Mouse (Mus musculus) right cerebral cortex, postnatal 4 days (tissue): ENCODE results near the gene Tfcp2.
A peak's percentile ranks its signal among the peaks of the same experiment; 100 is the strongest.

Experiments
- DNase-seq: peaks from one replicate; pipeline ENCODE4 v3.0.0-alpha.2; 2022

Gene Tfcp2

GRCm38 (mm10) chr15:100478925-100479324 lies 72.9 kb downstream of the Tfcp2 start:
- DNase-seq = no peak

GRCm38 (mm10) chr15:100478351-100478750 lies 73.5 kb downstream of the Tfcp2 start:
- DNase-seq = peak; percentile 38

GRCm38 (mm10) chr15:100473926-100474503 lies 77.8 kb downstream of the Tfcp2 start:
- no peak for DNase-seq

- no peak for DNase-seq
Observed at GRCm38 (mm10) chr15:100470037-100470436, 81.8 kb downstream of the Tfcp2 start.

- no peak for DNase-seq
Observed at GRCm38 (mm10) chr15:100469189-100469545, 82.6 kb downstream of the Tfcp2 start.

- DNase-seq = peak; percentile 90
Observed at GRCm38 (mm10) chr15:100468295-100469188, 83.3 kb downstream of the Tfcp2 start, which contains the start of gene Letmd1. Gene Letmd1, plus strand, starts transcription at chr15:100469023.

- DNase-seq = no peak
Observed at GRCm38 (mm10) chr15:100467738-100468137, 84.1 kb downstream of the Tfcp2 start.

- DNase-seq = no peak
Observed at GRCm38 (mm10) chr15:100465432-100465831, 86.4 kb downstream of the Tfcp2 start.

- DNase-seq = peak; percentile 79
Observed at GRCm38 (mm10) chr15:100463712-100464111, 88.1 kb downstream of the Tfcp2 start.

- no peak for DNase-seq
Observed at GRCm38 (mm10) chr15:100462086-100462485, 89.7 kb downstream of the Tfcp2 start.

- no peak for DNase-seq
Observed at GRCm38 (mm10) chr15:100461646-100462045, 90.2 kb downstream of the Tfcp2 start.

GRCm38 (mm10) chr15:100460942-100461341 lies 90.9 kb downstream of the Tfcp2 start:
- DNase-seq = no peak

- DNase-seq = peak; percentile 69
Observed at GRCm38 (mm10) chr15:100458055-100458454, 93.8 kb downstream of the Tfcp2 start.

- DNase-seq = peak; percentile 87
Observed at GRCm38 (mm10) chr15:100457340-100457739, 94.5 kb downstream of the Tfcp2 start.

- DNase-seq = no peak
Observed at GRCm38 (mm10) chr15:100456356-100456991, 95.3 kb downstream of the Tfcp2 start.

- no peak for DNase-seq
Observed at GRCm38 (mm10) chr15:100452486-100452885, 99.3 kb downstream of the Tfcp2 start.

- peak; percentile 50 for DNase-seq
Observed at GRCm38 (mm10) chr15:100451245-100451644, 100.6 kb downstream of the Tfcp2 start.

GRCm38 (mm10) chr15:100449495-100449894 lies 102.3 kb downstream of the Tfcp2 start:
- no peak for DNase-seq

GRCm38 (mm10) chr15:100448572-100448971 lies 103.2 kb downstream of the Tfcp2 start:
- no peak for DNase-seq
